Mouse (Mus musculus): Measurements from ENCODE around the gene Wrap73. TPM values are rescaled to one million over a fixed set of nuclear protein-coding genes. Genes with fewer than 3 reads are reported as not detected.

Gene Wrap73
- 1 to 10 TPM; 7.7 to 8.8 TPM for total RNA-seq (2021)
- long read RNA-seq, experiment 1, transcript Wrap73-201 (12 exons, 1,598 nt), result major isoform, 11 of 14 reads
- long read RNA-seq, experiment 1, partial matches to known transcripts, result 0 of 14 reads
- long read RNA-seq, experiment 1, other reads (novel, unspliced or antisense), result 3 of 14 reads
- long read RNA-seq, experiment 2, transcript Wrap73-201 (12 exons, 1,598 nt), result major isoform, 12 of 15 reads
- long read RNA-seq, experiment 2, partial matches to known transcripts, result 3 of 15 reads
- long read RNA-seq, experiment 2, other reads (novel, unspliced or antisense), result 0 of 15 reads

GRCm38 (mm10) chr4:154142211-154143040, at the start of gene Wrap73:
Gene Wrap73 (plus strand): TSS chr4:154142372.
- DNase-seq, result peak; percentile 91
- intact Hi-C loops (cut with DNase I; ENCODE audit: low total_unique reads), result no loop called here

GRCm38 (mm10) chr4:154093210-154093609, 49.0 kb upstream of the Wrap73 start:
- intact Hi-C loops (cut with DNase I; ENCODE audit: low total_unique reads), result no loop called here
- DNase-seq, result no peak

GRCm38 (mm10) chr4:154096111-154096510, 46.1 kb upstream of the Wrap73 start:
- intact Hi-C loops (cut with DNase I; ENCODE audit: low total_unique reads), result no loop called here
- no peak for DNase-seq

GRCm38 (mm10) chr4:154099361-154099760, 42.8 kb upstream of the Wrap73 start:
- DNase-seq, result no peak
- intact Hi-C loops (cut with DNase I; ENCODE audit: low total_unique reads), result no loop called here

GRCm38 (mm10) chr4:154103386-154103785, 38.8 kb upstream of the Wrap73 start:
- no peak for DNase-seq
- intact Hi-C loops (cut with DNase I; ENCODE audit: low total_unique reads), result no loop called here

- intact Hi-C loops (cut with DNase I; ENCODE audit: low total_unique reads), result no loop called here
- DNase-seq, result no peak
Measured at GRCm38 (mm10) chr4:154103912-154104311, 38.3 kb upstream of the Wrap73 start.

- intact Hi-C loops (cut with DNase I; ENCODE audit: low total_unique reads), result no loop called here
- peak; percentile 53 for DNase-seq
Measured at GRCm38 (mm10) chr4:154105381-154106001, 36.7 kb upstream of the Wrap73 start.

- no peak for DNase-seq
- intact Hi-C loops (cut with DNase I; ENCODE audit: low total_unique reads), result no loop called here
Measured at GRCm38 (mm10) chr4:154106497-154107061, 35.6 kb upstream of the Wrap73 start.

- no peak for DNase-seq
- intact Hi-C loops (cut with DNase I; ENCODE audit: low total_unique reads), result no loop called here
Measured at GRCm38 (mm10) chr4:154109216-154109849, 32.8 kb upstream of the Wrap73 start.

GRCm38 (mm10) chr4:154109850-154110243, 32.3 kb upstream of the Wrap73 start:
- intact Hi-C loops (cut with DNase I; ENCODE audit: low total_unique reads), result no loop called here
- DNase-seq, result no peak

- intact Hi-C loops (cut with DNase I; ENCODE audit: low total_unique reads), result no loop called here
- no peak for DNase-seq
Measured at GRCm38 (mm10) chr4:154116421-154116820, 25.8 kb upstream of the Wrap73 start.

GRCm38 (mm10) chr4:154118782-154119181, 23.4 kb upstream of the Wrap73 start:
- intact Hi-C loops (cut with DNase I; ENCODE audit: low total_unique reads), result no loop called here
- no peak for DNase-seq

GRCm38 (mm10) chr4:154119208-154119607, 23.0 kb upstream of the Wrap73 start:
- intact Hi-C loops (cut with DNase I; ENCODE audit: low total_unique reads), result no loop called here
- no peak for DNase-seq

GRCm38 (mm10) chr4:154121800-154122199, 20.4 kb upstream of the Wrap73 start:
- intact Hi-C loops (cut with DNase I; ENCODE audit: low total_unique reads), result no loop called here
- no peak for DNase-seq

GRCm38 (mm10) chr4:154122374-154122773, 19.8 kb upstream of the Wrap73 start:
- DNase-seq, result no peak
- intact Hi-C loops (cut with DNase I; ENCODE audit: low total_unique reads), result no loop called here

- intact Hi-C loops (cut with DNase I; ENCODE audit: low total_unique reads), result no loop called here
- DNase-seq, result no peak
Measured at GRCm38 (mm10) chr4:154123553-154123952, 18.6 kb upstream of the Wrap73 start.

GRCm38 (mm10) chr4:154125202-154125601, 17.0 kb upstream of the Wrap73 start:
- DNase-seq, result no peak
- intact Hi-C loops (cut with DNase I; ENCODE audit: low total_unique reads), result no loop called here

- no peak for DNase-seq
- intact Hi-C loops (cut with DNase I; ENCODE audit: low total_unique reads), result no loop called here
Measured at GRCm38 (mm10) chr4:154127273-154127672, 14.9 kb upstream of the Wrap73 start.

- DNase-seq, result no peak
- intact Hi-C loops (cut with DNase I; ENCODE audit: low total_unique reads), result no loop called here
Measured at GRCm38 (mm10) chr4:154129950-154130349, 12.2 kb upstream of the Wrap73 start.

GRCm38 (mm10) chr4:154131894-154132293, 10.3 kb upstream of the Wrap73 start:
- no peak for DNase-seq
- intact Hi-C loops (cut with DNase I; ENCODE audit: low total_unique reads), result no loop called here

All from gastrocnemius, postnatal 14 days (tissue).